Mouse (Mus musculus) right cerebral cortex, postnatal 25 days (tissue): ENCODE measurements around the gene Gypa.

Source experiments
- DNase-seq: peaks from one replicate; pipeline ENCODE4 v3.0.0; 2022

Gypa gene

GRCm38 (mm10) chr8:80493523-80494345 is at the start of gene Gypa:
Gene Gypa (plus strand): TSS chr8:80493781.
- DNase-seq, result no peak

GRCm38 (mm10) chr8:80444534-80445072 is 49.0 kb upstream of the Gypa start:
- no peak for DNase-seq

GRCm38 (mm10) chr8:80447217-80447616 is 46.4 kb upstream of the Gypa start:
- DNase-seq, result no peak

GRCm38 (mm10) chr8:80451938-80452690 is 41.5 kb upstream of the Gypa start:
- no peak for DNase-seq

GRCm38 (mm10) chr8:80463450-80463917 is 30.1 kb upstream of the Gypa start:
- DNase-seq, result no peak

- DNase-seq, result no peak
Measured at GRCm38 (mm10) chr8:80474971-80475370, 18.6 kb upstream of the Gypa start.

- no peak for DNase-seq
Measured at GRCm38 (mm10) chr8:80478156-80478555, 15.4 kb upstream of the Gypa start.

- no peak for DNase-seq
Measured at GRCm38 (mm10) chr8:80479129-80479528, 14.5 kb upstream of the Gypa start.

GRCm38 (mm10) chr8:80482173-80482572 is 11.4 kb upstream of the Gypa start:
- no peak for DNase-seq

GRCm38 (mm10) chr8:80482822-80483774 is 10.5 kb upstream of the Gypa start:
- DNase-seq, result peak; percentile 12

GRCm38 (mm10) chr8:80491562-80491961 is 2.0 kb upstream of the Gypa start:
- no peak for DNase-seq

- DNase-seq, result peak; percentile 52
Measured at GRCm38 (mm10) chr8:80492987-80493441, 567 bp upstream of the Gypa start.

- DNase-seq, result no peak
Measured at GRCm38 (mm10) chr8:80494346-80494660, 722 bp downstream of the Gypa start.

GRCm38 (mm10) chr8:80494819-80495218 is 1.2 kb downstream of the Gypa start:
- no peak for DNase-seq

GRCm38 (mm10) chr8:80495527-80495926 is 1.9 kb downstream of the Gypa start:
- no peak for DNase-seq

GRCm38 (mm10) chr8:80497323-80497722 is 3.7 kb downstream of the Gypa start:
- no peak for DNase-seq

GRCm38 (mm10) chr8:80500244-80500643 is 6.7 kb downstream of the Gypa start:
- DNase-seq, result no peak

GRCm38 (mm10) chr8:80500773-80501172 is 7.2 kb downstream of the Gypa start:
- DNase-seq, result no peak

- no peak for DNase-seq
Measured at GRCm38 (mm10) chr8:80501283-80501682, 7.7 kb downstream of the Gypa start.

- DNase-seq, result no peak
Measured at GRCm38 (mm10) chr8:80526382-80527355, 33.1 kb downstream of the Gypa start.

- no peak for DNase-seq
Measured at GRCm38 (mm10) chr8:80541836-80542235, 48.3 kb downstream of the Gypa start.
